Mouse (Mus musculus) heart, embryonic 13.5 days (tissue): ENCODE measurements at regions not wholly inside any gene's neighbourhood (a gene's known extent, or its start where the extent isn't known, plus 50 kb on each side); places are given as distances from the start of the nearest gene placed in this dataset.
A peak's percentile ranks its signal among the peaks of the same experiment; 100 is the strongest.
"Not testable (repeated sequence)": the region's sequence is repeated elsewhere in the genome, so short reads cannot be mapped to it uniquely, and the experiment has no call there.

Source experiments
- ATAC-seq: fragments of 200-750 bp; cut with Nextera tagmentation; 2 replicates; pipeline ENCODE4 v1.8.0; 2017; ENCODE audit warnings: moderate TSS enrichment; ENCODE audit not compliant: insufficient number of reproducible peaks, low FRiP score, low TSS enrichment; ENCODE audit errors: extremely low read depth
- H3K27ac ChIP-seq: fragments of 300-500 bp; sonication (generic); replicated peaks from 2 replicates; pipeline ENCODE4 v1.5.1; 2015; ENCODE audit warnings: moderate library complexity, mild to moderate bottlenecking, inconsistent platforms
- H3K27me3 ChIP-seq: fragments of 300-500 bp; sonication (generic); replicated peaks from 2 replicates; pipeline ENCODE4 v1.6.1; 2015; ENCODE audit warnings: mild to moderate bottlenecking, inconsistent platforms
- H3K36me3 ChIP-seq: fragments of 300-500 bp; sonication (generic); 2 replicates; pipeline ENCODE4 v1.6.1; 2015; ENCODE audit warnings: mild to moderate bottlenecking, inconsistent platforms
- H3K4me1 ChIP-seq: fragments of 300-500 bp; sonication (generic); 2 replicates; pipeline ENCODE4 v1.6.1; 2015; ENCODE audit warnings: inconsistent platforms
- H3K4me2 ChIP-seq: fragments of 300-500 bp; sonication (generic); 2 replicates; pipeline ENCODE4 v1.6.1; 2015; ENCODE audit warnings: inconsistent platforms, mild to moderate bottlenecking, moderate library complexity
- H3K4me3 ChIP-seq: fragments of 300-500 bp; sonication (generic); 2 replicates; pipeline ENCODE4 v1.5.1; 2015; ENCODE audit warnings: moderate library complexity, mild to moderate bottlenecking, inconsistent platforms
- H3K9ac ChIP-seq: fragments of 300-500 bp; sonication (generic); 2 replicates; pipeline ENCODE4 v1.6.1; 2015; ENCODE audit warnings: inconsistent platforms, mild to moderate bottlenecking, moderate library complexity
- H3K9me3 ChIP-seq: fragments of 300-500 bp; sonication (generic); 2 replicates; pipeline ENCODE4 v1.6.1; 2016; ENCODE audit warnings: inconsistent platforms
- WGBS: fragments of 180-500 bp; shearing (Covaris S2); methylation state at CpG from one replicate; pipeline ENCODE4 v1.1.7; 2015; ENCODE audit warnings: mixed read lengths; 5-methylcytosine and 5-hydroxymethylcytosine counted together

DNA sequence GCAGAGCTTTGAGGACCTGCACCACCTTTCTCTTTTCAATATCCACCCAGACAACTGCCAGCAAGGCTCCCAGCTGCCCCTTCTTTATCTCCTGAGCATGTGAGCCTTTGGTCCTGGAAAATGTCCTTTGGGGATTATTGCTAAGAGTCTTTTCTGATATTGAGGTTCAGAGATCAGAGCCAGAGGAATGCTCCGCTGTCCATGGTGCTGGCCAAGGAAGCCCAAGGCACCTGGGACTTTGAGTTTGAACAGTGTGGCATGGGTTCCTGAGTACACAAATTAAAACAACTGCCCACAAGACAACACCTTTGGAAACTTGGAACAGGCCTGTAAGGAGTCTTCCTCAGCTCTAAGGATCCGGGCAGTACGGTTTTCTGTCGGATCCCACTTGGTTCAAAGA is 52.6 kb upstream of the Slc28a3 start:
- Histone ChIP-seq H3K4me1 (no peaks in the 10 kb centered on the region), H3K4me3 (no peak overlapping the region), H3K9me3 (no peaks in the 10 kb centered on the region), H3K27me3 (no peaks in the 10 kb centered on the region), H3K4me2 (no peak overlapping the region), H3K9ac (no peak overlapping the region), H3K36me3 (no peaks in the 10 kb centered on the region), H3K27ac (no peak overlapping the region)
- 50% methylated on average over 4 of the region's 4 CpGs for WGBS
- ATAC-seq, result no peak

DNA sequence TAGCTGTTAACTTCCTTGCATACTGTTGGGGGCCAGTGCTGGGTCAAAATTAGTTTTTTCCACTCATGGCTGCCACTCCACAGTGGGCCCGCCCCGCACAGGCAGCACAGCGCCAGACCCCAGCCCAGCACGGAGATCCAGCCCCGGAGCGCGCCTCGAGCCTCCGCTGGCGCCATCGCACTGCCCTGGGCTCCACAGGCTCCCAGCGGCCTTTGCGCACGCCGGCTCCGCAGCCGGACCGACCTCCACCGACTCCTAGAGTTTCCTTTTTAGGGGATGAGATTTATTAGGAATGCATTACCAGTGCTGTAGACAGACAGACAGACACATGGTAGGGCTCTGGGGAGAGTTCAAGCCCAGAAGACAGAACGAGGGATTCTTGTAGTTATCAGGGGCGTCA is 58.0 kb upstream of the Slc28a3 start:
- no peaks in the 10 kb centered on the region for H3K9me3 ChIP-seq
- H3K4me1 ChIP-seq, result no peaks in the 10 kb centered on the region
- no peaks in the 10 kb centered on the region for H3K36me3 ChIP-seq
- H3K4me3 ChIP-seq, result peak overlapping the region; percentile 11; the same call in 1 of the 2 replicates
- H3K27me3 ChIP-seq, result no peaks in the 10 kb centered on the region
- no peak for ATAC-seq
- H3K4me2 ChIP-seq, result peak overlapping the region; percentile 49
- WGBS, result 55% methylated on average over 21 of the region's 21 CpGs
- H3K27ac ChIP-seq, result no peak overlapping the region
- H3K9ac ChIP-seq, result no peak overlapping the region

DNA sequence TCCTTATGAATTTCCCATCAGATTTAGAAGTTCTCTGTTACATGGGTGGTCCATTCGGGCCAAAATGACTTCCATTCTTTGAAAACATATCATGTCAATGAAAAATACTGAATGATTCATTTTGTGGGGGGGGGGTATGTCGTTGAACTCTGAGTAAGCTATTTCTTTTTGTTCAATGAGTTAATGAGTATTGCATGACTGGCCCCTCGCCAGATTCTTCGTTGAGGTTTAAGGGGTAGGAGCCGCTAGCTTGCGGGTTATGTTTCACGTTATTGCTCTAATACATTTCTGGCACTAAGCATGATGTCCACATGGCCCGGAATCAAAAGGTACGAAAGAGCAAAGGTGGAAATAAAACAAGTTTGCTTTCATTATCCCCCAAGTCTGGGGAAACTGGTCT is 59.5 kb upstream of the Slc28a3 start:
- no peak for ATAC-seq
- no peak overlapping the region for H3K27ac ChIP-seq
- no peak overlapping the region for H3K9ac ChIP-seq

DNA sequence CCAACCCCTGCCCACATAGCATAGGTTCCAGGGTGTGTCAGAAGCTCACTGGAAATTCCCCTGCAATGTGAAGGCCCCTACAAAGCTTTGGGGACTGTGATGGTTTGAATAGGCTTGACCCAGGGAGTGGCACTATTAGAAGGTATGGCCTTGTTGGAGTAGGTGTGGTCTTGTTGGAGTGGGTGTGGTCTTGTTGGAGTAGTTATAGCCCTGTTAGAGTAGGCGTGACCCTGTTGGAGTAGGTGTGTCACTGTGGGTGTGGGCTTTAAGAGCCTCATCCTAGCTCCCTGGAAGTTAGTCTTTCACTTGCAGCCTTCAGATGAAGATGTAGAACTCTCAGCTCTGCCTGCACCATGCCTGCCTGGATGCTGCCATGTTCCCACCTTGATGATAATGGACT is 64.9 kb upstream of the Slc28a3 start:
- H3K9me3 ChIP-seq, H3K36me3 ChIP-seq, H3K4me3 ChIP-seq, ATAC-seq, H3K27ac ChIP-seq, H3K4me1 ChIP-seq, H3K4me2 ChIP-seq, H3K9ac ChIP-seq, H3K27me3 ChIP-seq: not testable (repeated sequence)
- 70% methylated on average over 1 of the region's 1 CpGs for WGBS

More for the DNA sequence above, 59.5 kb upstream of the Slc28a3 start:
- no peak overlapping the region for H3K4me2 ChIP-seq
- H3K4me1 ChIP-seq, result no peaks in the 10 kb centered on the region
- H3K36me3 ChIP-seq, result no peaks in the 10 kb centered on the region
- no peaks in the 10 kb centered on the region for H3K27me3 ChIP-seq
- no peak overlapping the region for H3K4me3 ChIP-seq
- no peaks in the 10 kb centered on the region for H3K9me3 ChIP-seq
- 78% methylated on average over 9 of the region's 9 CpGs for WGBS

DNA sequence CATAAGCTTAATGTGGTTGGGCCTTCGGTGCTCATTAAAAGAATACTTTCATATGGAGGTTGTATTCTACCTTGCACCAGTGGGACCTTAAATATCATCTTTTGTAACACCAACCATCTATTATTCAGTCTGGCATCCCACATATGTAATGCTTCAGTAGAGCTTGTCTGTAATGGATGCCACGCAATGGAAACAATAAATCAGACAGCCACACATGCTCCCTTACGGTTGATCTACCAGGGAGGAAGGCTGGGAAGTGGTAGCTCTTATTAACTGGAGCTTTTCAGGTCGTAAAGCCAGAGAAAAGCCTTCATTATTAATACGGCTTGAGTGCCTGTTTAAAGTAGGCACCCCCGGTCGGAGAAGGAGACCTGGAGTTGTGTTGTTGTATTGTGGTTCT is 66.8 kb upstream of the Slc28a3 start:
- Histone ChIP-seq H3K9ac (no peak overlapping the region), H3K4me2 (no peak overlapping the region), H3K27ac (no peak overlapping the region), H3K9me3 (no peaks in the 10 kb centered on the region), H3K36me3 (no peaks in the 10 kb centered on the region), H3K27me3 (no peaks in the 10 kb centered on the region), H3K4me3 (no peak overlapping the region), H3K4me1 (no peaks in the 10 kb centered on the region)
- 82% methylated on average over 7 of the region's 7 CpGs for WGBS
- no peak for ATAC-seq

DNA sequence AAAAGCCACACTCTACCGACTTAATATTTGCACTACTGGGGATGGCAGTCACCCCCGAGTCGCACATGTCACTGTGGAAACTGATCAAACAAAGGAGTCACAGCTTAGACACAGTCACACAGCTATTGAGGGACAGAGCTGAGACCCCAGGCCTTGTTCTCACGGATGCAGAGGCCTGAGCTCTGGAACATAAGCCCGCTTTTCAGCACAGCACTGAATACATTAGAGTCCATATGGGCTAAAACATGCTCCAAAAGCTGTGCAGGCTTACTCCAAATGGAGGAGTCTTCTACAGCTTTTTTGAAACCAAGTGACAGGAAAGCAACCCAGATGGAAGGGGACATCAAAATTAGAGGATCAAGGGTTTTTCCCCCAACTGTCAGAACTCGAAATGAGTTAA is 69.0 kb upstream of the Slc28a3 start:
- H3K4me2 ChIP-seq, result no peak overlapping the region
- H3K27ac ChIP-seq, result no peak overlapping the region
- no peaks in the 10 kb centered on the region for H3K9me3 ChIP-seq
- 73% methylated on average over 6 of the region's 6 CpGs for WGBS
- no peaks in the 10 kb centered on the region for H3K4me1 ChIP-seq
- H3K4me3 ChIP-seq, result no peak overlapping the region
- no peaks in the 10 kb centered on the region for H3K36me3 ChIP-seq
- H3K9ac ChIP-seq, result no peak overlapping the region
- no peak for ATAC-seq
- H3K27me3 ChIP-seq, result no peaks in the 10 kb centered on the region

DNA sequence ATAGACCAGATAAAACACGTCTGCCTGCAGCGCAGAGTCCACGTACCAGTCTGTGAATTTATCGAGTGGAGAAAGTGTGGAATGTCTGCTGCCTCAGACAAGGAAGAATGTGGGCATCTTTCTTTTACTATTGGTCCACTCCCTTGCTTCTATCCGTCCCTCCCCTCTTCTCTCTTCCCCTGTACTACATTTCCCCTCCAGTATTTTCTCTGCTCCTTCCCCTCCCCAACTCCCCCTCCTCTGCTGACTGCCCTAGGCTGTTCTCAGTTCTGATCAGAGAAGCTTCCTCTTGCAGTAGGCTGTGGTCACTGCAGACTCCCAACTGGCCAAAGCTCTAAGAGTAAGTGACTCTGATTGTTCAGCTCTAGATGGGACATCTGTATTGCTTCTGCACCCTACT is 76.1 kb upstream of the Slc28a3 start:
- no peak for ATAC-seq
- Histone ChIP-seq H3K4me2 (no peak overlapping the region), H3K36me3 (no peaks in the 10 kb centered on the region), H3K4me1 (no peaks in the 10 kb centered on the region), H3K9ac (no peak overlapping the region), H3K27me3 (no peaks in the 10 kb centered on the region), H3K27ac (no peak overlapping the region), H3K9me3 (no peaks in the 10 kb centered on the region), H3K4me3 (no peak overlapping the region)
- 48% methylated on average over 5 of the region's 5 CpGs for WGBS

DNA sequence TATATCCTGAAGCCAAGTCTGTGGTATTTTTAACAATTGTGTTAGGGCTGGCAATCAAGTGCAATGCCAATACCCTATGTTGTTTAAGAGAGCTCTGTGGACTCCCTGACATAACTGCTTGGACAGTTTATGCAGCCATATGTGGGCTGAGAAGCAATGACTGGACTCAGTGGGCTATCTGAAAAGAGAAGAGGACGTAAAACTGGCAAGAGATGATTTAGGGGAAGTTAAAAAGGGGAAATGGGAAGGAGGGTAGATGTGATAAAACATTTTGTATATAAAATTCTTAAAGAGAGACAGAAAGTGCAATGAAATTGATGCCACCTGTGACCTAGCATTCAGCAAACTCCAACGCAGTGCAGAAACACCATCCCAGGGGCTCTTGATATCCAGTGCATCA is 76.9 kb upstream of the Slc28a3 start:
- Histone ChIP-seq H3K4me3 (no peak overlapping the region), H3K27me3 (no peaks in the 10 kb centered on the region), H3K9me3 (no peaks in the 10 kb centered on the region), H3K4me1 (no peaks in the 10 kb centered on the region), H3K36me3 (no peaks in the 10 kb centered on the region), H3K4me2 (no peak overlapping the region), H3K9ac (no peak overlapping the region), H3K27ac (no peak overlapping the region)
- 56% methylated on average over 2 of the region's 2 CpGs for WGBS
- no peak for ATAC-seq

DNA sequence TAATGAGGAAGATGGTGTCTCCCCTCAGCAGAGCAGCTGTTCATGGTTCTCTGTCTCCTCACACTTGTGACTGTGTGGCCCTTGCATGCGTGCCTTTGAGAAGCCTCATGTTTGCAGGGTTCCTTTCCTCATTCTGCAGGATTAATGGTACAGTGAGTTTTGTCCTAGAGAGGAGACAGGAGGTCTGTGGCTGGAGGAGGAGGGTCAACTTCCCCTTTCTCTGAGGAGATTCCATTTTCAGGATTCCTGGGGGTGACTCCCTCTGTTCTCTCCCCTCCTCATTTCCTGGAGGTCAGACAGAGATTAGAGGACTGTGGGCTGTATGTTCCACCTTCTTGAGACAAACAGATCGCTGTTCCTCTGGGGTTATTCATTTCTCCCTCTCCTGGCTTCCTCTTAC is 77.6 kb upstream of the Slc28a3 start:
- 46% methylated on average over 2 of the region's 2 CpGs for WGBS
- Histone ChIP-seq H3K27me3 (no peaks in the 10 kb centered on the region), H3K9ac (no peak overlapping the region), H3K4me1 (no peaks in the 10 kb centered on the region), H3K27ac (no peak overlapping the region), H3K4me2 (no peak overlapping the region), H3K36me3 (no peaks in the 10 kb centered on the region), H3K4me3 (no peak overlapping the region), H3K9me3 (no peaks in the 10 kb centered on the region)
- no peak for ATAC-seq

DNA sequence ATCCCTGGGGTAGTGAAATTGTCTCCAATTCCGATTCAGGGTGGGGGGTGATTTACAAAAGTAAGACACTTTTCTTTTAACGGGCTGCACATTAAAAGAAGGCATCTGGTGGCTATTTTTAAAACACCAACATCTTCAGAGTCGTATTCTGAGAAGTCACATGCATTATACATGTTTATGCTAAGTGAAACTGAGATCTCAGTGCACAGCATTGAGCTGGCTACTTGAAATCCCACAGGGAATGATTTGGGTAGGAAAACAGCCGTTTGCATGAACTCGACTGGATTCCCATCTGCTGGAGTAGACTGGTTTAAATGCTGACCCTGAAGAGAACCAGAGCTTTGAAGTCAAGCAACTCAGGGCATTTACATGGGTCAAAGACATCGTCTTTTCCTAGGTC is 84.0 kb upstream of the Slc28a3 start:
- Histone ChIP-seq H3K4me2 (no peak overlapping the region), H3K9me3 (no peaks in the 10 kb centered on the region), H3K4me1 (no peaks in the 10 kb centered on the region), H3K27me3 (no peaks in the 10 kb centered on the region), H3K36me3 (no peaks in the 10 kb centered on the region), H3K27ac (no peak overlapping the region), H3K4me3 (no peak overlapping the region), H3K9ac (no peak overlapping the region)
- 54% methylated on average over 6 of the region's 6 CpGs for WGBS
- ATAC-seq, result no peak

DNA sequence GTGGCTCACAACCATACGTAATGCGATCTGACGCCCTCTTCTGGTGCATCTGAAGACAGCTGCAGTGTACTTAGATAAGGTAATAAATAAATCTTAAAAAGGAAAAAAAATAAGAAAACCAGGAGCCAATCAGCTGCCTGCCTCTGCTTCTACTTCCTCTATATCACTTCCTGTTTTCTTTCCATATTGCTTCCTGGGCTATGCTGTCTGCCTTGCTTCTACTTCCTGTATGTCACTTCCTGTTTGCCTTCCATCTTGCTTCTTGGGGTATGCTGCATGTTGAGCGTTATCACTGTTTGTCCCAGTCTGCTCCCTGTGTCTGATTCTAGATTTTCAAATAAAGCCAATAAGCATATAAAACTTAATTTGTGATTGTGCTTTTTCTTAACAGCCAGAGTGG is 85.3 kb upstream of the Slc28a3 start:
- Histone ChIP-seq H3K4me2 (no peak overlapping the region), H3K36me3 (no peaks in the 10 kb centered on the region), H3K27me3 (no peaks in the 10 kb centered on the region), H3K9me3 (no peaks in the 10 kb centered on the region), H3K27ac (no peak overlapping the region), H3K4me1 (no peaks in the 10 kb centered on the region), H3K4me3 (no peak overlapping the region), H3K9ac (no peak overlapping the region)
- no peak for ATAC-seq
- 84% methylated on average over 4 of the region's 4 CpGs for WGBS

DNA sequence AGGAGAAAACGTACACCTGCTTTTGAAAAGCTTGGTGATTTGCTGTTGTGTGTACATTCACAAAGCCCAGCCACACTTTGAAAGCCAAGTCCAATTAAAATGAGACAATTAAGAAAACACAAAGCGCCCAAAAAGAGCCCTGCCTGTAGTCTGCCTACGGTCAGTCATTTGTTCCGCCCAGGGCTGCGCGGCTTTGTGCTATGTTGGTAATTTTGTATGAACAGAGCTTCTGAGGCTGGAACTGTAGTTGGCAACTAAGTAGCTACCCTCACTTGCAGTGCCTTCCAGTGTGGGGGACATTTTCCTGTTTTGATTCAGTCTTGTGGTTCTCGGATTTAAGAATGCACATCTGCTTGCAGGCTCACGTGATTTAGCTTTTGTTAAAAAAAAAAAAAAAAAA is 89.3 kb upstream of the Slc28a3 start:
- no peak for ATAC-seq
- Histone ChIP-seq H3K4me3 (no peak overlapping the region), H3K27me3 (no peaks in the 10 kb centered on the region), H3K4me1 (no peaks in the 10 kb centered on the region), H3K36me3 (no peaks in the 10 kb centered on the region), H3K9ac (no peak overlapping the region), H3K4me2 (no peak overlapping the region), H3K27ac (no peak overlapping the region), H3K9me3 (no peaks in the 10 kb centered on the region)
- WGBS, result 88% methylated on average over 8 of the region's 8 CpGs

DNA sequence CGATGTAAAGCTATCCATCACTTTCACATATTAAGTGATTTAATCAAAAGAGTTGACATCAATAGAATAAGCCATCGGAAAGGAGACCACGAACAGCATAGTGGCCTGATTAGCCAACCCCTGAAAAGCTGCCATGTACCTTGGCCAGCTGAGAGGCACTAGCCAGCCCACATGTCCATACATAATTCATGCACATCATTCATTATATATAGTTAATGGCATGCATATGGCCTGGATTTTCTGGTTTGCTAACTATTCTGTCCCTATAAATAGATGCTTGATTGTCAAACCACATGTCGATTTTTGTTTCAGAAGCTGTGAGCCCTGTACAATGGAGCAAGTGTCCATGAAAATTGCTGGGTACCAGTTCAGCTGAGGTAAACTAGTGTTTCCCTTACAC is 93.5 kb upstream of the Slc28a3 start:
- no peak overlapping the region for H3K9ac ChIP-seq
- no peak overlapping the region for H3K27ac ChIP-seq
- H3K4me3 ChIP-seq, result no peak overlapping the region
- H3K27me3 ChIP-seq, result no peaks in the 10 kb centered on the region
- H3K9me3 ChIP-seq, result no peaks in the 10 kb centered on the region
- H3K4me1 ChIP-seq, result no peaks in the 10 kb centered on the region
- H3K4me2 ChIP-seq, result no peak overlapping the region
- WGBS, result 79% methylated on average over 4 of the region's 4 CpGs
- no peaks in the 10 kb centered on the region for H3K36me3 ChIP-seq
- no peak for ATAC-seq
